Mouse (Mus musculus): Measurements from ENCODE around the gene Dlx4.

Dlx4 gene

GRCm38 (mm10) chr11:95145851-95146403, at the start of gene Dlx4:
TSS of gene Dlx4 (minus strand) at chr11:95146263.
- no peak for DNase-seq (ENCODE audit: extremely low spot score, low read depth, low spot score)

- no peak for DNase-seq (ENCODE audit: extremely low spot score, low read depth, low spot score)
Measured at GRCm38 (mm10) chr11:95189863-95190262, 43.8 kb upstream of the Dlx4 start.

- DNase-seq (ENCODE audit: extremely low spot score, low read depth, low spot score), result no peak
Measured at GRCm38 (mm10) chr11:95186826-95187225, 40.8 kb upstream of the Dlx4 start.

- no peak for DNase-seq (ENCODE audit: extremely low spot score, low read depth, low spot score)
Measured at GRCm38 (mm10) chr11:95185700-95186099, 39.6 kb upstream of the Dlx4 start.

- DNase-seq (ENCODE audit: extremely low spot score, low read depth, low spot score), result no peak
Measured at GRCm38 (mm10) chr11:95184561-95184960, 38.5 kb upstream of the Dlx4 start.

- DNase-seq (ENCODE audit: extremely low spot score, low read depth, low spot score), result no peak
Measured at GRCm38 (mm10) chr11:95179311-95179710, 33.2 kb upstream of the Dlx4 start.

DNA sequence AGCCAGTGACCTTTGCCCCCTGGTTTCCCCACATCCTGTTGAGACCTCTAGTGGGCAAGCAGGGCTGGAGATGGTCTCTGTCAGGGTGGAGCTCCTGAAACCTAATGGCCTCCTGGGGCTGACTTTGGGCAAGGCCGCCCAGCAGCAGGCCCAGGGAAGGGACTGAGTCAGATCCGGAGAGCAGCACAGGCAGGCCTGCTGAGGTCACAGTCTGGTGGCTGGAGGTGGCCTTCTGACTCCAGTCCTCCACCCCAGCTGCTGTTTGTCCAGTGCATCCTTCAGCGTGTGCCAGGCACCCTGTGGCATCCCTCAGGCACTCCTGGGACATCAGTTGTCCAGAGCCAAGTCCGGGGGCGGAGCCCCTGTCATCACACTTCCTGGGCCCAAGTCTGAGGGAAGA, 19.8 kb upstream of the Dlx4 start:
- DNase-seq (ENCODE audit: extremely low spot score, low read depth, low spot score), result no peak

DNA sequence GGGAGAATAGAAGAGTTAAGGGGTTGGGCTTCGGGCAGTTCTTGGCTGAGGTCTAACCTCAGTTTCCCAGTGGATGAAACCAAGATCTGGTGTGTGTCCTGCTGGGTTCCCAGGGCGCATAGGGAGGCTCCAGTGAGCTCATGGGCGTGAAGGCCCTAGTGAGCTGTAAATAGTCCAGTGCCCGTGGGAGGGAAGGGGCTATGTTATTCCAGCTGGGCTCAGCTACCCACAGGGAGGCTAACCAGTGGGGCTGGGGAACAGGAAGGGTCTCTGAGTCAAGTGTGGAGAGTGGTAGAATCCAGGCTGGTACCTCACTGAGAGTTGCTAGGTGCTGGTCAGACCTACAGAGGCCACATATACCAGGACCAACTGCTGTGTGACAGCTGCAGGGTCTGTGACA, 15.6 kb upstream of the Dlx4 start:
- DNase-seq (ENCODE audit: extremely low spot score, low read depth, low spot score), result no peak

DNA sequence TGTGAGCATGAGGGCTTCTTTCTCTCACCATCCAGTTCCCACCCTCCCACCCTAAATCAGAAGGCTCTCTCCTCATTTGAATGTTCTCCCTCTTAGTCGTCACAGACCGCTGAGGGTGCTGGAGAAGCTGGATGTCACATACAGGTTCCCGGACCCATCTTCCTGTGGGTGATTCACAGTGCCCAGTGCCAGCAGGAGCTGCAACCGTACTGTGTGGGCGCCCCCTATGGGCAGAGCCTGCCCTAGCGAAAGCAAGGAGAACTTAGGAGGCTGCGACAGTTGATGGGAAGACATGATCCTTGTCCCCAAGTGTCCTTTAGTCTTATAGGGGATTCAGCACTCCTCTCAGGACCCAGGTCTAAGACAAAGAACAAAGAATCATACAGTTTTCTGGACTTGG, 14.6 kb upstream of the Dlx4 start:
- no peak for DNase-seq (ENCODE audit: extremely low spot score, low read depth, low spot score)

GRCm38 (mm10) chr11:95159763-95160371, 13.8 kb upstream of the Dlx4 start:
- DNase-seq (ENCODE audit: extremely low spot score, low read depth, low spot score), result no peak

GRCm38 (mm10) chr11:95157872-95158271, 11.8 kb upstream of the Dlx4 start:
- no peak for DNase-seq (ENCODE audit: extremely low spot score, low read depth, low spot score)

GRCm38 (mm10) chr11:95157356-95157755, 11.3 kb upstream of the Dlx4 start:
- DNase-seq (ENCODE audit: extremely low spot score, low read depth, low spot score), result no peak

- no peak for DNase-seq (ENCODE audit: extremely low spot score, low read depth, low spot score)
Measured at GRCm38 (mm10) chr11:95155511-95155910, 9.4 kb upstream of the Dlx4 start.

- no peak for DNase-seq (ENCODE audit: extremely low spot score, low read depth, low spot score)
Measured at GRCm38 (mm10) chr11:95153681-95154080, 7.6 kb upstream of the Dlx4 start.

DNA sequence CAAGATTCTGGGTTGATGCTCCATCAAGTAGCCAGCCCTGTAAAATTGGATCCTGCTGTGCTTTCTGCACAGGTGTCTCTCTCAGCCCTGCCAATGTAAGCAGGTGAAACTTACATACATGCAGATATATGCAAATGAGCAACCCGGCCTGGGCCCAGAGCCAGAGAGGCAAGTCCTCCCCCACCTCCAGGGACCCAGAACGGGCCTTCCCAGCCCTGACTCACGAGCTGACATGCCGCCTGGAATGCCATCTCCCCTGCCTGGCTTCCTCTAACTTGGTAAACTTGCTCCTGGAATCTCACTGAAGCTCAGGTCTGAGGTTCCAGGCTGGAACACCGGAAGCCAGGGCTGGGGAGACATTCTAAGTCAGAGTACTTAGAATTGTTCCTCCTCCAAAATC, 7.1 kb upstream of the Dlx4 start:
- no peak for DNase-seq (ENCODE audit: extremely low spot score, low read depth, low spot score)

- no peak for DNase-seq (ENCODE audit: extremely low spot score, low read depth, low spot score)
Measured at GRCm38 (mm10) chr11:95150269-95151049, 4.4 kb upstream of the Dlx4 start.

DNA sequence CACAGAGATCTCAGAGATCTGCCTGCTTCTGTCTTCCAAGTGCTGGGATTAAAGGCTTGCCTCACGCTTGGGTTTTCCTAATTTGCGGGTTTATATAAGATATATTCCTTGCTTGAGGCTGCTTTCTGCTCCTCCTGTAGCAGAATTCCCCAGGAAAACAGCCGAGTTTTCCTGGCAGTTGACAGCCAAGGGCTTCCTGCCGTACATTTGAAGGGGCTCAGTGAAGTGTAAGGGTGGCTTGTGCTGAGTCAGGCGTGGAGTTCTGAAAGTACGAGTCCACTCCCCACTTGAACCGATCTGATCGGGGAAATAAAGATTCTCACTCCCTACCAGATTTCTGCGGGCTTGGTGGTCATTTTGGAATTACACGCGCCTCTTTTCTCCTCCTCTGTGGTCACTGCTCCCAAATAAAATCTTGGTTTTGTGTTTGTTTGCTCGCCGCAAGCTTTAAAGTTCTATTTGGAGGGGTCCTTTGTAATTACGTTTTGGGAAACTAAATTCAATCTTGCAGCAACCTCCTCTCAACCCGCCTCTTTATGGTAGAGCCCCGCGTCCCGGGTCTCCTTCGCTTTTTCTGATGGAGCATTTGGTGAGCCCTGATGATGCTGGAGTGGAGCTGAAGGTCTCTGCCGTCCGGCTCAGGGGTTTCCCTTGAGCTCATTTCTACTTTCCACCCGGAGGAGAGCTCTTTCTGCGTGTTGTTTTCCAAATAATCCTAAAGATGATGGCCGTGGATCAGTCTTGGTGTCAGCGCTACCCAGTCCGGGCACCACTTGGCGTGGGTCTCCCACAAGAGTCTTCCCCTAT, 3.6 kb upstream of the Dlx4 start:
- no peak for DNase-seq (ENCODE audit: extremely low spot score, low read depth, low spot score)

- no peak for DNase-seq (ENCODE audit: extremely low spot score, low read depth, low spot score)
Measured at GRCm38 (mm10) chr11:95148754-95149153, 2.7 kb upstream of the Dlx4 start.

DNA sequence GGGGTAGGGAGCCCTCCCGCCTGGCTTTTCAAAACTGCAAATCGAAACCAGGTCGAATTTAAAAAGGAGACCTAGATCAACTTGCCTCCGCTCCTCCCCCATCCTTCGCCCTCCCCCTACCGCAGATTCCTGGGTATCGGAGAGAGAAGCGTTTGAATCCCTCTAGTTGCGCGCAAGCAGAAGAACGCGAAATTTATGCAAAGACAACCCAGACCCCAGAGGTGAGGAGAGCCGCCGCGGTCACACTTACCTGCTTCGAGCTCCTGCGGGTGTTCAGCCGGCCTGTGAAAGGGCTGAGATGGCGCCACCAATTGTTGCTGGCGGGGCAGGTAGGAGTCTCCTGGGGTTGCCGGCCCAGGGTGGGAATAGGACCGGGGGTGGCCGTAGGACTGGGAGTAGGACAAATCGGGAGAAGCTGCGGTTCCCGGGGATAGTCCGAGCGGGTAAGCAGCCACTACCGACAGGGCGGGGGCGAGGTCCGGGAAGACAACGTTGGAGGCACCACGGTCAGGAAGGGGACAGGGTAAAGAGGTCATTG, 1.0 kb downstream of the Dlx4 start:
- no peak for DNase-seq (ENCODE audit: extremely low spot score, low read depth, low spot score)

DNA sequence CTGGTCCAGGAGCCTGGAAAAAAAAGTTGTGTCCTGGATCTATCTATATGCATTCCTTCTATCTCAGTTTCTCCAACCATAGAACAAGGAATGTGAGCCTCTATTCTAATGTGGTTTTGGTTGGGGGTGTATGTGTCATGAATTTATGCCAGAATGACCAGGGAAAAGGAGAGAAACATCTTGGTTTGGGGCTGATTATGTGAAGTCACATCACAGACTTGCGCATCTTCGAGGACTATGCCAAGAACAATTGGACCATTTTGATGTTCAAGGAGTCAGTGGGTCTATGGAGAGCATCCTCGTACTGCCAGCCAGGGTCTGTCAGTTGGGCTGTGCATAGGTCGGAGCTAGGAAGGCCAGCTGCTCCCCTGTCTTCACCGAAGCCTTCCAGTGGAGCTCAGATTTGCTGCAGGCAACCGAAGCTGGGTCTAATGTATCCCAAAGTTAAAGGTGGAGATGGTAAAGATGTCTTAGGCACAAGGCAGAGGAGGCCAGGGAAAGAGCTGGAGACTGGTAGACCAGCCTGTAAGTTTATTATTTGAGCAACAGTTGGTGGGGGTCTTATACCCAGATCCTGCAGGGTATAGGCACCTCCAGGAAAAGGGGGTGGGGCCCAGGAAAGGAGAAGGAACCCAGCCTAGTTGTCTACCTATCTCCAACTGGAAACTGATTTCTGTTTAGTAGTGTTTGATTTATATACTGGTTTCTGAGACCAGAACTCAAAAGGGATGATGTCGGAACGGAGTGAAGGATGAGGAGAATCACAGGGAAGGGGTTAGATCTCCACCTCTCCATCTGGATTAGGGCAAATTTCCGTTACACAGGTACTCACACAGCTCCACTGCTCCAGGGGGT, 1.7 kb downstream of the Dlx4 start:
- no peak for DNase-seq (ENCODE audit: extremely low spot score, low read depth, low spot score)

All from hindlimb bud, embryonic 11.5 days (tissue).